Mouse (Mus musculus): ENCODE measurements around the gene 1700034J05Rik. TPM values are rescaled to one million over a fixed set of nuclear protein-coding genes. Genes with fewer than 3 reads are reported as not detected.

1700034J05Rik gene
- total and polyA plus RNA-seq, 3 experiments: not detected

- intact Hi-C loops (cut with DNase I): no loop called here
- TF ChIP-seq CTCF (IDR thresholded peaks at IDR 0.05): peak; percentile 74
- no peak for TF ChIP-seq POLR2A (IDR thresholded peaks at IDR 0.05; ENCODE audit: insufficient read depth, low read depth, low read length)
Observed at GRCm38 (mm10) chr6:146978691-146979114, 24.5 kb upstream of the 1700034J05Rik start.

GRCm38 (mm10) chr6:146976446-146976845, 22.2 kb upstream of the 1700034J05Rik start:
- no peak overlapping the region for H3K27ac ChIP-seq
- H3K4me3 ChIP-seq: no peak overlapping the region
- intact Hi-C loops (cut with DNase I): no loop called here
- no peaks in the 10 kb centered on the region for H3K79me2 ChIP-seq (replicated peaks; ENCODE audit: control insufficient read depth, insufficient read depth, low read length)
- peaks cover 5% of the 10 kb centered on the region for H3K4me1 ChIP-seq (ENCODE audit: control insufficient read depth, insufficient read depth, low read length)
- no peak overlapping the region for H3K9ac ChIP-seq (ENCODE audit: low read depth, low read length)
- DNase-seq: no peak
- WGBS: 72% methylated on average over 8 of the region's 8 CpGs
- TF ChIP-seq EP300 (IDR thresholded peaks at IDR 0.05; ENCODE audit: insufficient read depth, low read depth, low read length) (no peak), CTCF (IDR thresholded peaks at IDR 0.05) (no peak), POLR2A (IDR thresholded peaks at IDR 0.05; ENCODE audit: insufficient read depth, low read depth, low read length) (no peak)
- H3K27me3 ChIP-seq (ENCODE audit: control insufficient read depth, insufficient read depth, low read length): no peaks in the 10 kb centered on the region
- H3K36me3 ChIP-seq (ENCODE audit: control insufficient read depth, insufficient read depth, low read length): peaks cover 5% of the 10 kb centered on the region; the same call in 1 of the 2 replicates

More at GRCm38 (mm10) chr6:146978691-146979114, 24.5 kb upstream of the 1700034J05Rik start:
- H3K79me2 ChIP-seq (replicated peaks; ENCODE audit: control insufficient read depth, insufficient read depth, low read length): no peaks in the 10 kb centered on the region
- peaks cover 5% of the 10 kb centered on the region; the same call in 1 of the 2 replicates for H3K36me3 ChIP-seq (ENCODE audit: control insufficient read depth, insufficient read depth, low read length)
- no peak overlapping the region for H3K4me3 ChIP-seq
- H3K27me3 ChIP-seq (ENCODE audit: control insufficient read depth, insufficient read depth, low read length): no peaks in the 10 kb centered on the region
- H3K27ac ChIP-seq: no peak overlapping the region
- H3K4me1 ChIP-seq (ENCODE audit: control insufficient read depth, insufficient read depth, low read length): peaks cover 4% of the 10 kb centered on the region
- peak in 1 of 2 experiments; percentile 29 for DNase-seq
- WGBS: 47% methylated on average over 5 of the region's 5 CpGs
- H3K9ac ChIP-seq (ENCODE audit: low read depth, low read length): no peak overlapping the region

GRCm38 (mm10) chr6:146973830-146974229, 19.6 kb upstream of the 1700034J05Rik start:
- TF ChIP-seq CTCF (IDR thresholded peaks at IDR 0.05) (no peak), EP300 (IDR thresholded peaks at IDR 0.05; ENCODE audit: insufficient read depth, low read depth, low read length) (no peak), POLR2A (IDR thresholded peaks at IDR 0.05; ENCODE audit: insufficient read depth, low read depth, low read length) (no peak)
- H3K27me3 ChIP-seq (ENCODE audit: control insufficient read depth, insufficient read depth, low read length): no peaks in the 10 kb centered on the region
- intact Hi-C loops (cut with DNase I): no loop called here

GRCm38 (mm10) chr6:146973406-146973805, 19.2 kb upstream of the 1700034J05Rik start:
- no peaks in the 10 kb centered on the region for H3K27me3 ChIP-seq (ENCODE audit: control insufficient read depth, insufficient read depth, low read length)
- no peak overlapping the region for H3K9ac ChIP-seq (ENCODE audit: low read depth, low read length)
- WGBS: 79% methylated on average over 2 of the region's 2 CpGs
- peaks cover 1% of the 10 kb centered on the region; the same call in 1 of the 2 replicates for H3K4me1 ChIP-seq (ENCODE audit: control insufficient read depth, insufficient read depth, low read length)
- peaks cover 2% of the 10 kb centered on the region; the same call in 1 of the 2 replicates for H3K36me3 ChIP-seq (ENCODE audit: control insufficient read depth, insufficient read depth, low read length)
- no peak overlapping the region for H3K4me3 ChIP-seq
- TF ChIP-seq POLR2A (IDR thresholded peaks at IDR 0.05; ENCODE audit: insufficient read depth, low read depth, low read length) (no peak), CTCF (IDR thresholded peaks at IDR 0.05) (no peak), EP300 (IDR thresholded peaks at IDR 0.05; ENCODE audit: insufficient read depth, low read depth, low read length) (no peak)
- intact Hi-C loops (cut with DNase I): no loop called here
- no peaks in the 10 kb centered on the region for H3K79me2 ChIP-seq (replicated peaks; ENCODE audit: control insufficient read depth, insufficient read depth, low read length)
- DNase-seq: no peak
- no peak overlapping the region for H3K27ac ChIP-seq

More at GRCm38 (mm10) chr6:146973830-146974229, 19.6 kb upstream of the 1700034J05Rik start:
- peaks cover 2% of the 10 kb centered on the region; the same call in 1 of the 2 replicates for H3K4me1 ChIP-seq (ENCODE audit: control insufficient read depth, insufficient read depth, low read length)
- H3K79me2 ChIP-seq (replicated peaks; ENCODE audit: control insufficient read depth, insufficient read depth, low read length): no peaks in the 10 kb centered on the region
- no peak for DNase-seq
- no peak overlapping the region for H3K4me3 ChIP-seq
- H3K9ac ChIP-seq (ENCODE audit: low read depth, low read length): no peak overlapping the region
- H3K27ac ChIP-seq: no peak overlapping the region
- H3K36me3 ChIP-seq (ENCODE audit: control insufficient read depth, insufficient read depth, low read length): peaks cover 2% of the 10 kb centered on the region; the same call in 1 of the 2 replicates

GRCm38 (mm10) chr6:146972740-146973139, 18.5 kb upstream of the 1700034J05Rik start:
- intact Hi-C loops (cut with DNase I): no loop called here
- WGBS: 62% methylated on average over 1 of the region's 1 CpGs
- no peak for TF ChIP-seq EP300 (IDR thresholded peaks at IDR 0.05; ENCODE audit: insufficient read depth, low read depth, low read length)
- TF ChIP-seq POLR2A (IDR thresholded peaks at IDR 0.05; ENCODE audit: insufficient read depth, low read depth, low read length): no peak
- no peak for TF ChIP-seq CTCF (IDR thresholded peaks at IDR 0.05)
- Histone ChIP-seq H3K9ac (ENCODE audit: low read depth, low read length) (no peak overlapping the region; the same call in 1 of the 2 replicates), H3K36me3 (ENCODE audit: control insufficient read depth, insufficient read depth, low read length) (no peaks in the 10 kb centered on the region), H3K79me2 (replicated peaks; ENCODE audit: control insufficient read depth, insufficient read depth, low read length) (no peaks in the 10 kb centered on the region), H3K27me3 (ENCODE audit: control insufficient read depth, insufficient read depth, low read length) (no peaks in the 10 kb centered on the region), H3K27ac (no peak overlapping the region), H3K4me1 (ENCODE audit: control insufficient read depth, insufficient read depth, low read length) (0 out of 2 replicates have a peak, but pooled peaks cover 1% of the 10 kb centered on the region), H3K4me3 (no peak overlapping the region)
- DNase-seq: no peak

GRCm38 (mm10) chr6:146972009-146972408, 17.8 kb upstream of the 1700034J05Rik start:
- no peak overlapping the region for H3K4me3 ChIP-seq
- no peaks in the 10 kb centered on the region for H3K36me3 ChIP-seq (ENCODE audit: control insufficient read depth, insufficient read depth, low read length)
- 83% methylated on average over 6 of the region's 6 CpGs for WGBS
- H3K4me1 ChIP-seq (ENCODE audit: control insufficient read depth, insufficient read depth, low read length): 0 out of 2 replicates have a peak, but pooled peaks cover 1% of the 10 kb centered on the region
- no peaks in the 10 kb centered on the region for H3K79me2 ChIP-seq (replicated peaks; ENCODE audit: control insufficient read depth, insufficient read depth, low read length)
- DNase-seq: no peak
- no peak overlapping the region for H3K9ac ChIP-seq (ENCODE audit: low read depth, low read length)
- H3K27ac ChIP-seq: no peak overlapping the region
- intact Hi-C loops (cut with DNase I): no loop called here
- TF ChIP-seq POLR2A (IDR thresholded peaks at IDR 0.05; ENCODE audit: insufficient read depth, low read depth, low read length): no peak
- no peak for TF ChIP-seq EP300 (IDR thresholded peaks at IDR 0.05; ENCODE audit: insufficient read depth, low read depth, low read length)
- TF ChIP-seq CTCF (IDR thresholded peaks at IDR 0.05): no peak
- H3K27me3 ChIP-seq (ENCODE audit: control insufficient read depth, insufficient read depth, low read length): no peaks in the 10 kb centered on the region

Data from heart, adult 2 months (tissue).